ENCODE assay signal across 8 mouse cellular contexts in genomic region chr5:148908191-148909056, GRCm38 (mm10). TPM values are rescaled to one million over a fixed set of nuclear protein-coding genes. Genes with fewer than 3 reads are reported as not detected.
DNase-seq lines count a peak whose midpoint lies in the region; ATAC-seq lines count a peak whose summit lies in the region.

No protein-coding gene starts in this region.

- peak overlapping the region; percentile 1; the same call in 1 of the 2 replicates for H3K4me2 ChIP-seq in liver, embryonic 11.5 days
- H3K4me2 ChIP-seq in forebrain, embryonic 15.5 days (replicated peaks): no peak overlapping the region
- H3K4me2 ChIP-seq in limb, embryonic 15.5 days: no peak overlapping the region
- H3K4me2 ChIP-seq in neural tube, embryonic 13.5 days: no peak overlapping the region

- H3K9ac ChIP-seq in liver, embryonic 11.5 days (ENCODE audit: low read depth, low read length): no peak overlapping the region
- H3K9ac ChIP-seq in forebrain, embryonic 15.5 days (replicated peaks): no peak overlapping the region
- H3K9ac ChIP-seq in limb, embryonic 15.5 days: no peak overlapping the region
- H3K9ac ChIP-seq in neural tube, embryonic 13.5 days: no peak overlapping the region

- no peak overlapping the region for H3K4me3 ChIP-seq in liver, embryonic 11.5 days (ENCODE audit: low read depth, low read length)
- H3K4me3 ChIP-seq in forebrain, embryonic 15.5 days: no peak overlapping the region
- H3K4me3 ChIP-seq in limb, embryonic 15.5 days: no peak overlapping the region
- no peak overlapping the region for H3K4me3 ChIP-seq in neural tube, embryonic 13.5 days

- WGBS in liver, embryonic 11.5 days: 69% methylated on average over 17 of the region's 17 CpGs
- WGBS in forebrain, embryonic 15.5 days: 68% methylated on average over 17 of the region's 17 CpGs
- WGBS in limb, embryonic 15.5 days: 82% methylated on average over 17 of the region's 17 CpGs
- WGBS in neural tube, embryonic 13.5 days: 48% methylated on average over 17 of the region's 17 CpGs

- H3K9me3 ChIP-seq in liver, embryonic 11.5 days (ENCODE audit: control insufficient read depth, low read length): no peaks in the 10 kb centered on the region
- H3K9me3 ChIP-seq in forebrain, embryonic 15.5 days: 0 out of 2 replicates have a peak, but pooled peaks cover 6% of the 10 kb centered on the region
- no peaks in the 10 kb centered on the region for H3K9me3 ChIP-seq in limb, embryonic 15.5 days
- H3K9me3 ChIP-seq in neural tube, embryonic 13.5 days: no peaks in the 10 kb centered on the region

- H3K36me3 ChIP-seq in liver, embryonic 11.5 days (ENCODE audit: control insufficient read depth, insufficient read depth, low read length): peaks cover 5% of the 10 kb centered on the region
- H3K36me3 ChIP-seq in forebrain, embryonic 15.5 days: peaks cover 27% of the 10 kb centered on the region
- peaks cover 55% of the 10 kb centered on the region for H3K36me3 ChIP-seq in limb, embryonic 15.5 days
- H3K36me3 ChIP-seq in neural tube, embryonic 13.5 days: peaks cover 35% of the 10 kb centered on the region

- DNase-seq in liver, embryonic 11.5 days (ENCODE audit: low spot score): no peak
- no peak for DNase-seq in liver
- DNase-seq in gastrocnemius, adult 8-10 months (ENCODE audit: low spot score in 2 of 2): no peak
- DNase-seq in embryo, embryonic 10 days (ENCODE audit: low spot score): no peak
- no peak for DNase-seq in gastrocnemius, postnatal 25 days

- ATAC-seq in liver, embryonic 11.5 days (replicated peaks; ENCODE audit: low FRiP score): peak; percentile 34
- 0 out of 2 replicates have a peak, but pooled peaks have one; percentile 14 for ATAC-seq in forebrain, embryonic 15.5 days (replicated peaks)
- ATAC-seq in limb, embryonic 15.5 days (ENCODE audit: insufficient number of reproducible peaks, low FRiP score, low TSS enrichment, low read depth): no peak
- peak; percentile 60; the same call in 1 of the 2 replicates for ATAC-seq in neural tube, embryonic 13.5 days (ENCODE audit: low read depth)

- H3K4me1 ChIP-seq in liver, embryonic 11.5 days (replicated peaks; ENCODE audit: control insufficient read depth, insufficient read depth, low read length): peaks cover 33% of the 10 kb centered on the region
- H3K4me1 ChIP-seq in forebrain, embryonic 15.5 days: peaks cover 16% of the 10 kb centered on the region; the same call in 1 of the 2 replicates
- H3K4me1 ChIP-seq in limb, embryonic 15.5 days: peaks cover 8% of the 10 kb centered on the region
- H3K4me1 ChIP-seq in neural tube, embryonic 13.5 days (replicated peaks): peaks cover 32% of the 10 kb centered on the region

- H3K27ac ChIP-seq in liver, embryonic 11.5 days (ENCODE audit: low read depth, low read length): no peak overlapping the region
- 0 out of 2 replicates have a peak overlapping the region, but pooled peaks have one; percentile 2 for H3K27ac ChIP-seq in forebrain, embryonic 15.5 days (replicated peaks)
- H3K27ac ChIP-seq in limb, embryonic 15.5 days: peak overlapping the region; percentile 17; the same call in 1 of the 2 replicates
- peak overlapping the region; percentile 72 for H3K27ac ChIP-seq in neural tube, embryonic 13.5 days (replicated peaks)

- no peaks in the 10 kb centered on the region for H3K27me3 ChIP-seq in liver, embryonic 11.5 days (replicated peaks; ENCODE audit: control insufficient read depth, insufficient read depth, low read length)
- no peaks in the 10 kb centered on the region for H3K27me3 ChIP-seq in forebrain, embryonic 15.5 days
- H3K27me3 ChIP-seq in limb, embryonic 15.5 days: no peaks in the 10 kb centered on the region
- no peaks in the 10 kb centered on the region for H3K27me3 ChIP-seq in neural tube, embryonic 13.5 days

RNA-seq across cellular contexts. Expression of gene Katnal1, which starts 20.7 kb away (rescaled TPM):
- polyA plus RNA-seq in liver, embryonic 11.5 days (2014; fragmentation: Nextera tagmentation; extraction: Ambion mirVana): 18.9 and 19.5 TPM in 2 replicates
- 35.0 and 36.3 TPM in 2 replicates for polyA plus RNA-seq in forebrain, embryonic 15.5 days (2015; fragmentation: Nextera tagmentation; extraction: Ambion mirVana)
- 12.9 and 13.4 TPM in 2 replicates for polyA plus RNA-seq in limb, embryonic 15.5 days (2015; fragmentation: Nextera tagmentation; extraction: Ambion mirVana)
- 32.0 and 39.8 TPM in 2 replicates for polyA plus RNA-seq in neural tube, embryonic 13.5 days (2015; fragmentation: Nextera tagmentation; extraction: Ambion mirVana)
- total RNA-seq in gastrocnemius, adult 8-10 months (2022): 1 to 10 TPM; 4.3 to 5.3 (median 4.5) TPM
- 1 to 10 TPM; 4.3 to 4.5 TPM for total RNA-seq in gastrocnemius, postnatal 25 days (2021)
